Mouse (Mus musculus) ES-E14 (cell line): ENCODE data around the gene Dcaf8. TPM values are rescaled to one million over a fixed set of nuclear protein-coding genes. Genes with fewer than 3 reads are reported as not detected.

Source experiments
- DNase-seq: peaks from one replicate; pipeline ENCODE4 v3.0.0-alpha.2; 2013; ENCODE audit warnings: low read depth, low spot score
- H3K27ac ChIP-seq: 2 replicates; pipeline ENCODE4 v1.5.1; 2012; ENCODE audit warnings: low read depth, mild to moderate bottlenecking, low read length, moderate library complexity, mixed read lengths; ENCODE audit not compliant: poor library complexity, insufficient read depth, severe bottlenecking
- H3K36me3 ChIP-seq: 2 replicates; pipeline ENCODE4 v1.6.1; 2012; ENCODE audit warnings: mild to moderate bottlenecking, low read length, moderate library complexity, mixed read lengths; ENCODE audit not compliant: control insufficient read depth, poor library complexity, insufficient read depth, severe bottlenecking
- H3K4me1 ChIP-seq, 2 experiments: fragments of 150-350 bp in 1 of 2; sonication (generic) in 1 of 2; 2 replicates each; pipeline ENCODE4 v1.6.1; 2012; ENCODE audit warnings: low read length in 2 of 2, mild to moderate bottlenecking in 1 of 2, mixed read lengths in 1 of 2; ENCODE audit not compliant: control insufficient read depth in 2 of 2, insufficient read depth in 2 of 2, poor library complexity in 1 of 2
- H3K4me3 ChIP-seq, 2 experiments: fragments of 150-350 bp in 1 of 2; sonication (generic) in 1 of 2; 2 replicates each; pipeline ENCODE4 v1.5.1; 2012; ENCODE audit warnings: low read length in 2 of 2, low read depth in 1 of 2, mild to moderate bottlenecking in 1 of 2, mixed read lengths in 1 of 2; ENCODE audit not compliant: insufficient read depth in 1 of 2, poor library complexity in 1 of 2, severe bottlenecking in 1 of 2
- H3K9ac ChIP-seq: 2 replicates; pipeline ENCODE4 v1.6.1; 2012; ENCODE audit warnings: low read depth, mild to moderate bottlenecking, low read length, mixed read lengths; ENCODE audit not compliant: poor library complexity, insufficient read depth, severe bottlenecking
- H3K9me3 ChIP-seq: fragments of 150-350 bp; sonication (generic); 2 replicates; pipeline ENCODE4 v1.6.1; 2012; ENCODE audit warnings: low read depth, mild to moderate bottlenecking, low read length; ENCODE audit not compliant: control insufficient read depth, insufficient read depth
- CHD2 ChIP-seq: IDR thresholded peaks from 2 replicates; pipeline ENCODE4 v1.6.1; 2014; ENCODE audit warnings: mild to moderate bottlenecking, low read depth, low read length, inconsistent platforms
- HCFC1 ChIP-seq: IDR thresholded peaks from 2 replicates; pipeline ENCODE4 v1.6.1; 2012; ENCODE audit warnings: low read length, inconsistent platforms, borderline replicate concordance; ENCODE audit not compliant: insufficient read depth
- MAFK ChIP-seq: IDR thresholded peaks from 2 replicates; pipeline ENCODE4 v1.6.1; 2014; ENCODE audit warnings: mild to moderate bottlenecking, low read depth, low read length, inconsistent platforms; ENCODE audit not compliant: insufficient read depth
- ZC3H11A ChIP-seq: IDR thresholded peaks from 2 replicates; pipeline ENCODE4 v1.6.1; 2012; ENCODE audit warnings: low read depth, mild to moderate bottlenecking, inconsistent platforms, low read length, borderline replicate concordance
- ZNF384 ChIP-seq: IDR thresholded peaks from 2 replicates; pipeline ENCODE4 v1.6.1; 2012; ENCODE audit warnings: low read depth, low read length, inconsistent platforms
- in situ Hi-C, 2 experiments: fragments of 600-800 bp; cut with MboI; formaldehyde crosslinking; loops; one replicate each; pipeline ENCODE4 v1.15.1; 2025; ENCODE audit warnings: low sequenced_read_pairs in 2 of 2, inconsistent platforms in 1 of 2; ENCODE audit not compliant: unreplicated experiment in 2 of 2
- total RNA-seq: library from RNA; depleted of rRNA; stranded (reverse); fragments of 300-350 nt; gene quantifications from 2 replicates; pipeline ENCODE4 v1.2.3, GENCODE M21; 2012

The Dcaf8 gene
- total RNA-seq, 1 experiment, result 58.0 TPM

DNA sequence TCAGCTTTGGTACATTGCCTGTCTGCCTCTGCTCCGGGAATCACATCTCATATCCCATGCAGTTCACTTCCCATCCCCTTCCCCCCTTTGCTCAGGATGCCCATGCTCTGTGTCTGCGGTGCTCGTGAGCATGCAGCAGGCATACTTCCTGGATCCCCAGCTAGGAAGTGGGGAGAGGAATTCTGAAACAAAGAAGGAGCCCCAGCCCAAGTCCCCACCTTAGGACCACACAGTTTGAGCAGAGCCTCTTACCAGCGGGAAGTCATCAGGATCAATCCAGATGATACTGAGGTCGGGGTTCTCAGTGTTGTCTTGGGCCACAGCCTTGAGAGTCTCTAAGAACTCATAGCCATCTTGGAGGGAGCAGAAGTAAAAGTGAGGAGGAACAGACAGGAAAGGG, 64.9 kb downstream of the Dcaf8 start:
- TF ChIP-seq ZNF384 (no peak), MAFK (no peak), ZC3H11A (no peak), HCFC1 (no peak), CHD2 (no peak)
- no peaks in the 10 kb centered on the region for H3K36me3 ChIP-seq
- in situ Hi-C loops, result no loop called here
- no peak overlapping the region for H3K27ac ChIP-seq
- DNase-seq, result no peak
- H3K4me3 ChIP-seq, result no peak overlapping the region
- H3K9me3 ChIP-seq, result no peaks in the 10 kb centered on the region
- H3K4me1 ChIP-seq, result peaks cover 5 to 16% of the 10 kb centered on the region in 2 experiments
- H3K9ac ChIP-seq, result peak overlapping the region; percentile 35; the same call in 1 of the 2 replicates

DNA sequence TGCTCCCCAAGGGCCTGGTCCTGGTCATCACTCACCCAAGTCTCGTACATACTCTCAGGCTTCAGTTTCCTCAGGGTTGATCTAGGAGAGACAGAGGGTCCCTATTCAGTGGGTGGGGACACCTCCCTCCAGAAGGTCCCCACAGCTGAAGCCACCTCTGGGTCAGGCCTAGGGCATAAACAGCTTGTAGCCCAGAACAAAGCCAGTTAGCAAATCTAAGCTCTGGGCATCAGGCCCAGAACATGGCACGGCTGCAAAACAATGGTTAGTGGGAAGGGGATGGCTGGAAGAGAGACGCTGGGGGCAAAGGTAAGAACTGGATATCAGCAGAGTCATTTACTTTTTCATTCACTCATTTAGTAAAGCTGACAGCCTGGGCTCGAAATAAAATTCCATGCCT, 65.9 kb downstream of the Dcaf8 start:
- H3K4me3 ChIP-seq, result no peak overlapping the region
- no peak overlapping the region for H3K9ac ChIP-seq
- TF ChIP-seq ZC3H11A, result no peak
- no peak for TF ChIP-seq HCFC1
- no peak for TF ChIP-seq CHD2
- TF ChIP-seq MAFK, result no peak
- TF ChIP-seq ZNF384, result no peak
- H3K36me3 ChIP-seq, result no peaks in the 10 kb centered on the region
- peaks cover 10 to 21% of the 10 kb centered on the region in 2 experiments for H3K4me1 ChIP-seq
- H3K9me3 ChIP-seq, result no peaks in the 10 kb centered on the region
- no peak overlapping the region for H3K27ac ChIP-seq
- no peak for DNase-seq
- in situ Hi-C loops, result no loop called here

DNA sequence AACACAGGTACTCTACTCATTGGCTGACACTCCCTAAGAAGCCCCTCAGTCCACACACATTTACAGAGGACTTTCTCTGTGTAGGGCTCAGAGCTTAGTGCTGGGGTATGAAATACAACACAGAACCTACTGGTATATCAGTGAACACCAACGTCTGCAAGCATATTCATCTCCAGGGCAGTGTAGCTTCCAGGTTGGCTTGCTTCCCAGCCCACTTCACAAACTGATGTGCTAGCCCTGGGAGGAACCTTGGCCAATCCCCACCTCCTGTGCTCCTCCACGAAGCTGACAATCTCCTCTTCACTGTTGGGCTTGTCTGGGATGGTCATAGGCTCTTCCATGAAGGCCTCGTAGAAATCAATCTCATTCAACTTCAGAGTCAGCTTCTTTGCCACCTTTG, 66.9 kb downstream of the Dcaf8 start:
- H3K4me1 ChIP-seq, result peaks cover 10 to 26% of the 10 kb centered on the region in 2 experiments
- TF ChIP-seq HCFC1 (no peak), ZC3H11A (no peak), MAFK (no peak), CHD2 (no peak), ZNF384 (no peak)

DNA sequence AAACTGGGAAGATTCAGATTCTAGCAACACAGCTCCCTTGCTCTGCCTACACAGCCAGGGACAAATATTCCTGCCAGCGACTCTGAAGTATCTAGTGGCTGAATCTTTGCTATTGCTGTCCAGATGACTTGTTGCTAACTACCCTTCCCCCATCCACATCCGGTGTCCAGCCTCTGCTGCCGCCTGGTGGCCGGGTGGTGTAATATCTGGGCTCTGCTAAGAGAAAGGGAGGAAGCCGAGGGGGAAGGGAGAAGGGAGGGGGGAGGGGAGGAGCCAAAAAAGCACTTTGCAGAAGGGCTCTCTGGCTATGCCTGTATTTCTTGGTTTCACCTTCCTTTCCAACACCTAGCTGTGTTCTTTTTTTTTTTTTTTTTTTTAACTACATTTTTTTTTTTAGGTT, 69.3 kb downstream of the Dcaf8 start:
- peak; percentile 97 for DNase-seq
- Histone ChIP-seq H3K4me1 (peaks cover 8 to 24% of the 10 kb centered on the region in 2 experiments), H3K4me3 (peak overlapping the region in 1 of 2 experiments; percentile 29; a peak in 2 of 4 replicates), H3K36me3 (no peaks in the 10 kb centered on the region), H3K27ac (peak overlapping the region; percentile 65; the same call in 1 of the 2 replicates), H3K9ac (peak overlapping the region; percentile 60; the same call in 1 of the 2 replicates), H3K9me3 (no peaks in the 10 kb centered on the region)
- TF ChIP-seq MAFK (no peak), HCFC1 (peak; percentile 60; the same call in 1 of the 2 replicates), ZC3H11A (no peak), ZNF384 (no peak), CHD2 (peak; percentile 86)
- in situ Hi-C loops, result no loop called here

More for the DNA sequence above, 66.9 kb downstream of the Dcaf8 start:
- H3K9me3 ChIP-seq, result no peaks in the 10 kb centered on the region
- H3K4me3 ChIP-seq, result no peak overlapping the region
- no peak overlapping the region for H3K27ac ChIP-seq
- in situ Hi-C loops, result no loop called here
- H3K9ac ChIP-seq, result no peak overlapping the region
- DNase-seq, result no peak
- no peaks in the 10 kb centered on the region for H3K36me3 ChIP-seq
